Mouse (Mus musculus) T-helper 1 cell (primary cell): Measurements from ENCODE around the gene Trafd1.
"Not testable (repeated sequence)": the region's sequence is repeated elsewhere in the genome, so short reads cannot be mapped to it uniquely, and the experiment has no call there.

ENCODE experiments used
- in situ Hi-C: fragments of 300-600 bp; cut with MboI, MseI; formaldehyde crosslinking; loops from one replicate; pipeline ENCODE4 v1.15.1; 2025; ENCODE audit warnings: high pct_unique_total_duplicates

The Trafd1 gene

DNA sequence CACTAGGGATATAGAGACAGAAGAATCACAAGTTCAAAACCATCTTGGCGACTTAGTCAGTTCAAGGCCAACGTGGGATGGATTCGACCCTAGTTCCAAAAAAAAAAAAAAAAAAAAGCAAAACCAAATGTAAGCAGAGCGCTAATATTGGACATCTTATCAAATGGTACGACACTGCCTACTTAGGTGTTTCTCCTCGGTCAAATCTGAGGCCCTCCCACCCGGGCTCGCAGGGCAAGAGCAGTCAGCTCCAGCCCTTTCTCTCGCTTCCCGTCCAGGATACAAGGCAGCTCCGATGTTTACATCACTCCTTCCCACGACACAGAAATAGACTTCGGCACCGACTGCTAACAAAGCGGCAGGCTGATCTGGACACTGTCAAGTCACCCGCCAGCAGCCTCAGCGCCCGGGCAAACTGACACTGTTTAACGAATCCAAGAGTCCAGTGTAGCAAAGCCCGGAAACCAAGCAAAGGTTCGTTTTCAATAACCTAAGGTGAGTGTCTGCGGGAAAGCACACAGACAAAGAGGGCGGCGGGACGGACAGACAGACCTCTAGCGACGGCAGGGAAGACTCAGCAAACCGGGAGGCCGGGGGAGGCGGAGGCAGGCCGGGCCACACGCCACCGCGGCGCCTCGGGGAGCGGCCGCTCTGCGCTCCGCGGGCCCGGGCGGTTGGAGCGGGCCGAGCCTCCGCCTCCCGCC is 523 bp downstream of the Trafd1 start:
- in situ Hi-C loops = no loop called here

DNA sequence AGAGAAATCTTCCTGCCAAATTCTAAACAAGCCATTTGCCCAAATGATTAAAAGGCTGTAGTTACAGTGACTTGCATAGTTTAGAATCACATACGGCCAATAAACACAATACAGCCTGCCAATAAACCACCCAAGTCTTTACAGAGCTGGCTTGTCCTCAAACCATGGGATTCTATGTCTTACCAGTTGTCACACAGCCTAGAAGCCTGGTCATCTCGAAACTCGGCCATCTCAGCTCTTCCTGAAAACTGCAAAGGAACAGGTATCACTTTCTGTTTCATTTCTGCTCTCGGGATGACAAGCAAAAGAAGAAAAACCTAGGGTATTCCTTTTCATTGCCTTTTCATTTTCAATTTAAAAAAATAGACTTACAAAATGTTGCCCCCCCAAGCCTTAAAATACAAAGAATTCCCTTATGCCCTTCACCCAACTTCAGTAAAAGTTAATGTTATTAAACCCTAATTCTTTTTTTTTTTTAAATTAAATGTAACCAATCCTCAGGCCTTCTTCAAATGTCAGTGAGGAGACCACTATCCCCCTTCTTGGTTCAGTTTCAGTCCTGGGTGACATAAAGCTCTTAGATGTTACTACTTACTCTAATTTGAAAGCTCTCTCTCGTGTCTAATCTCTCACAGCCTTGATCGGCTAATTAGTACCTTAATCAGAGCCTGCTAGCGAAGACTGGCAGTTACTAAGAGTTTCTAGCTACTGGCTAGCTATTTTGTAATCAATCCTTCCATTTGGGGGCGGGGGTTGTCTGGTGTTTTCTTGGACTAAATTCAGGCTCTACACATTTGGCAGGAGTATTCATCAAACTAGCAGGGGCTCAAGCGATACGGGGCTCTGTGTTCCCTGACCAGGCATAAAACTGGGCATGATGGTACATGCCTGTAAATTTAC is 1.3 kb downstream of the Trafd1 start:
- in situ Hi-C loops = no loop called here

DNA sequence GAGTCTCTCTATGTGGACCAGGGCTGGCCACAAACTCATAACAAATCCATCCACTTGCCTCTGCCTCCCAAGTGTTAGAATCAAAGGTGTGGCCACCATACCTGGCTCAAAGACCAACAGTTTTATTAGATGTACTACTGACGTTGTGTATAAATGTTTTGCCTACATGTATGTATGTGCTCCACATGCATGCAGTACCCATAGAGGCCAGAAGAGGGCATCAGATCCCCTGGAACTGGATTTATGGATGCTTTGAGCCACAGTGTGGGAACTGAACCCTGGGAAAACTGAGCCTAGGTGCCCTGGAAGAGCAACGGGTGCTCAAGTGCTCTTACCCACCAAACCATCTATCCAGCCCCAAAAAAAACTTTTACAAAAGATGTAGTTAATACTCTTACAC is 4.7 kb downstream of the Trafd1 start:
- in situ Hi-C loops = no loop called here

DNA sequence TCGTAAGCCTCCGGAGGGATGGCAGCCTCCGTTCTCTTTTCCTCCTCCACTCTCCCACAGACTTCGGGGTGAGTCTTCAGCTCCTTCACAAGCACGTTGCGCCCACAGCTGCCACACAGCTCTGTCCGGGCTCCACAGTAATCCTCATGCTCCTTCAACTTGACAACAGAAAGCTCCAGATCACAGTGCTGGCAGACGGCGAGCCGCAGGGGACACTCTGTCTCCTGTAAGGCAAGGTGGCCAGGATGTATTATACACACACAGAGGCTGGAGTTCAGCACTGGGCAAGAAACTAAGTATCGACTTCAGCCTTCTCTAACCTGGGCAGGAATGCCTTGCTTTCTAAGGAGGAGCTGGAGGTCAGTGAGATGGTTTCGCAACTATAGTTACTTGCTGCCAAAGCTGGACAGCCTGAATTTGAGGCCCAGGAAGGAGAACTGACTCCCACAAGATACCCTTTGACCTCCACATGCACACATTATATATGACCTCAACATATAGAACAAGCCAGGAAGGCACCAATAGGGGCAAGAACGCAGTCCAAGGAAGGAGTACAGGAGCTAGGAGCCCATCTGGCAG is 6.7 kb downstream of the Trafd1 start:
- in situ Hi-C loops = no loop called here

DNA sequence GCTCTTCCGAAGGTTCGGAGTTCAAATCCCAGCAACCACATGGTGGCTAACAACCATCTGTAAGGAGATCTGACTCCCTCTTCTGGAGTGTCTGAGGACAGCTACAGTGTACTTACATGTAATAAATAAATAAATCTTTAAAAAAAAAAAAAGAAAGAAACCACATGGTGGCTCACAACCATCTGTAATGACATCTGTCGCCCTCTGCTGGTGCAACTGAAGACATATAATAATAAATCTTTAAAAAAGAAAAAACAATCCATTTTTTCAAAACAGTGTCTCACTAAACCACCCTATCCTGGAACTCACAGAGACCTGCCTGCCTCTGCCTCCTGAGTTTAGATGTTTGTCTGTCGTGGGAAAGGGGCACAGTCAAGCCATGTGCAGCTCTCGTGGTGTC is 8.5 kb downstream of the Trafd1 start:
- in situ Hi-C loops = not testable (repeated sequence)

DNA sequence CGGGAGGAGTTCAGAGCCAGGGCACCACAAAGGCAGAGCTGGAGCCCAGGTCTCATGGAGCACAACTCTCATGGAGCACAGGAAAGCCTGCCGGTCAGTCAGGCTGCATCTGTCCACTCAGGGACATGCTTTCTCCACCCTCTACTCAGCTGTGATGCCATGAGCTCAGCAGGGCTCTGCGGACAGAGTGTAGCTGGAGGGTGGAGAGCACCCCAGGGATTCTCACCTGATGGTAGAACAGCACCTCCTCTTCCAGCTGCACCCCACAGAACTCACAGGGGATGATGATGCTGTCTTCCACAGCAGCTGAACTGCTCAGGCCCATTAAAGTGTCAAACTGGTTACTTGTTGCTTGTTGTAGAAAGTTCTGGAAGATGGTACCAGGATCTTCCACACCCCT is 10.6 kb downstream of the Trafd1 start:
- in situ Hi-C loops = no loop called here

DNA sequence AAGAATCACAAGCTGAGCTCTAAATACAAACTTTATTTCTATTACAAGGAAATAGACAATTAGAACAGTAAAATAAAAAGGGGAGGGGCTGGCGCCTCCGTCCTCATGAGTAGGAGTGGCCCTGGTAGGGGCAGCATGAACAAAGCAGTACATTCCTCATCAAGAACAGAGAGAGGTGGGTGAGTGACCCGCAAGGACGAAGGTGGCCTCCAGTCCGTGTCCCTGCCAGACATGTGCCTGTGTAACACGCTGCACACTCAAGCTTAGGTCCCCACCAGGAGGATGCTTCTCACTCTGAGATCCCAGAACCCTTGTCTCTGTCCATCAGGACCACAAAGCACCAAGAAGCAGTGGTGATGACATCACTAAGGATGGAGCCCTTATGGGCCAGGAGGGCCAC is 13.7 kb downstream of the Trafd1 start:
- in situ Hi-C loops = no loop called here

DNA sequence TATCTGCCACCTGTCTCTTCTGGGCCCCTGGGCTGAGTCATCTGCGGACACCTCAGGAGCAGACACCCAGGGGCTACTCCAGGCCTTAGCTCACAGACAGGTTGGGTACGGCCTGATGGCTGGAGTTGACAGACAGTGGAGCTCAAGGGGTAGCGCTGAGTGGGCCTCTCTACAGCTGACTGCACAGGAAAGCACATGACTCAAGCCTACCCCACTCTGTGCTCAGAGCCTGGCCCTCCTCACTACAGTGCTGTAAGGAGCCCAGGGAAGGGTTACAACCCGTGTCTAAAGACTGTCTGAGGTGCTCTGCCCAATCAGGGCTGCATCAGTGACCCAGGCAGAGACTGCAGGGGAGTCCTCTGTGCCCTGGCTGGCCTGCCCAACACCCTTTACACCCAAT is 18.2 kb downstream of the Trafd1 start:
- in situ Hi-C loops = no loop called here

DNA sequence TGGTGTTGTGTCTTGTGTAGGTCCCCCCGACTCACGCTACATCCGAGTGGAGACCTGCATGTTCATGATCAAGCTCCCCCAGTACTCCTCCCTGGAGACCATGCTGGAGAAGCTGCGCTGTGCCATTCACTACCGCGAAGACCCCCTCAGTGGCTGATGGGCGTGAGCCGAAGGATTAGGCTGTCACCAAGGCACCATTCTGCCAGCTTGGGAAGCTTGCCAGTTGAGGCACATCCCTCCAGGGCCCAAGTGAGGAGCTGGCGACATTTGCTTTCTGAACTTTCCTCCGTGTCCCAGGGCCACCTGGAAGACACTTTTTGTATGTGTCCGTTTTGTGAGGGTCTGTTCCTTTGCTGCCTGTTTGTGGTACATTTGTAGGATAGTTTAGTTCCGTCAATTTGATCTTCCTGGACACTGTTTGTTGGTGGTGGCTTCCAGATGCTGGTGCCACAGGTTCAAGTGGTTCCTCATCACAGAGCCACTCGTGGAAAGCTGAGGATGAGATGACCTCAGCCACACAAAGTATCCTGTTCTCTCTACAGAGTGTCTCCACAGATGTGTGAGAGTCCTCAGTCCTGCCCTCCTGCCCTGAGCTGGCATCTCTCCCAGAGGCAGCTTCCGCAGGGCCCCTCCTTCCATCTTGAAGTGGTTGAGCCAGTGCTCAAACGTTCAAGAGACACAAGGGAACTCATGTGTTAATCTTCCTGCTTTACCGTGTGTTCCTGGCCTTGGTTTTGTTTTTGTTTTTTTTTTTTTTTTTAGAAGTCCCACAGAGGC is 18.8 kb downstream of the Trafd1 start:
- in situ Hi-C loops = no loop called here

DNA sequence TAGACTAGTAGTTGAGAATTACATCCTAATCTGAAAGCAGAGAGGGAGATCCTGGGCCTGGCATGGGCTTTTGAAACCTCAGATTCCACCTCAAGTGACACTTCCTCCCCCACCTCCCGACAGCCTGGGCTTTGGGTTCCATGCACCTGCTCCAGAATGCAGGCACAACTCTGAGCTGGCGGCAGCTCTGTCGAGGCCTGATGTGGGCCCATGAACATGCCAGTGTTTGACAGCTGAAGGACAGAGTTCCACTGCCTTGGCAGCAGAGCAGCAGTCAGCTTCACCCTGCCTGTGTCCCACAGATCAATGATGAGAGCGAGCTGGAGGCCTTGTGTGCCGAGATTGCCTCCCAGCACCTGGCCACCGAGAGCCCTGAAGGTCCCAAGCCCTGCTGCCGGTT is 22.0 kb downstream of the Trafd1 start:
- in situ Hi-C loops = no loop called here

DNA sequence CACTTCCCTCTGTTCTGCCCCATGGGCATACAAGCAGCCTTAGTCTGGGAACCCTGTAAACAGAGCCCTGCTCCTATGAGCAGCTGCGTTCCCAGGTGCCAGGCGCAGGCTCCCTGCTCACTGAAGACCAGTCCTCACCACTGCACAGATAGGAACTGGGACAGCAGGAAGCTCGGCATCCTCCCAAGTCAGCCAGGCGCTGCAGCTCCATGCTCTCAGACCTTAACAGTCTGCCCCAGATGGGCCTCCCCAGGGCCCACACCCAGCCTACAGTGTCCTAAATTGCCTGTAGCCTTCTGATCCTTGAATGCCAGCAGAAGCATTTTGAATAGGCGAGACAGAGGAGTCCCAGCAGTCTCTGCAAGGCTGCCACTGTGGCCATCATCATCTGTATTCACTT is 23.7 kb downstream of the Trafd1 start:
- in situ Hi-C loops = no loop called here

DNA sequence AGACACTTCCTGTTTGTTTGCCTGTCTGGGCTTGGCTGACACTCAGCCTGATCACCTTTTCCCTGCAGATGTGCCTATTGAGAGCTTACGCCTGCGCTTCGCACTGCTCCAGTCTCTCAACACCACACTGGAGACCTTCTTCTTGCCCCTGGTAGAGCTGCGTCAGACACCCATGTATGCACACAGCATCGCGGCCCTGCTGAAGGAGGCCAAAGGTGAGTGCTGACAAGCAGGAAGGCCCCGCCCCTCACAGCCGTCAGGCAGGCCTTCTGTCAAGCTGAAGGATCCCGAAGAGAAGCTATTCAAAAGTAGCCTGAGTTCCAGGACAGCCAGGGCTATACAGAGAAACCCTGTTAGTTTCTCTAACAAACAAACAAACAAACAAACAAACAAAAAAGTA is 26.2 kb downstream of the Trafd1 start:
- in situ Hi-C loops = loop anchor here (5.0 kb wide), 1 partner anchor 42 kb away; no protein-coding TSS in a partner anchor

DNA sequence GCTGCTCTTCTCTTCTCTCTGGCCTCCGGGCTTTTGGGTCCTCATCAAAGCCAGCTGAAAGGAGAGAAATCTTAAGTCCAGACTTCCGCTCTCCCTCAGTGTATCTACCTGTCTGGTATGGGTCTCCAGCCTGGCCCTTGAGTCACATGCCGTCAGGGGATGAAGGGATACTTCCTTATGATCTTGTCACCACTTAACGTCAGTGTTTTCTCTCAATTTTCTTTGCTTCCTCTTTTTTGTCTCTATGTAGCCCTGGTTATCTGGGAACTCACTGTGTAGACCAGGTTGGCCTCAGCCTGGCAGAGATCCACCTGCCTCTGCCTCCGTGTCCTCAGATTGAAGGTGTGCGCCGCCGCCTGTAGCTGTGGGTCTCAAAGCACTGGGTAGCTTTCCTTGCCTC is 41.4 kb downstream of the Trafd1 start:
- in situ Hi-C loops = no loop called here

DNA sequence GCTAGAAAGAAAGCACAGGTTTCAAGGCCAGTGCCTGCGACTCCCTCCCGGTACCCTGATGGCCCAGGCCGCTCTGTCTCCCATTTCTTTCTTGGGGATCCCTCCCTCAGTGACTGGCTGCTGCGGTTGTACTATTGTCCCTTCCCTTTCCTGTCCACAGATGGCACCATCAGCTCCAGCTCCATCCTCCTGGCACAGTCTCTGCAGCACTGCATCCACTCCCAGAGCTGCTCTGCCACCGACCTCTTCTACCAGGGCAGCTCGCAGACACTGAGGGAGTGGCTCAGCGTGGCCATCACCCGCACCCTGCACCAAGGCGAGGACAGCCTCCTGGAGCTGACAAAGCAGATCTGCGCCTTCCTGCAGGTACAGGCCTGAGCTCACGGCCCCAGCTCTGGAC is 42.9 kb downstream of the Trafd1 start:
- in situ Hi-C loops = no loop called here

DNA sequence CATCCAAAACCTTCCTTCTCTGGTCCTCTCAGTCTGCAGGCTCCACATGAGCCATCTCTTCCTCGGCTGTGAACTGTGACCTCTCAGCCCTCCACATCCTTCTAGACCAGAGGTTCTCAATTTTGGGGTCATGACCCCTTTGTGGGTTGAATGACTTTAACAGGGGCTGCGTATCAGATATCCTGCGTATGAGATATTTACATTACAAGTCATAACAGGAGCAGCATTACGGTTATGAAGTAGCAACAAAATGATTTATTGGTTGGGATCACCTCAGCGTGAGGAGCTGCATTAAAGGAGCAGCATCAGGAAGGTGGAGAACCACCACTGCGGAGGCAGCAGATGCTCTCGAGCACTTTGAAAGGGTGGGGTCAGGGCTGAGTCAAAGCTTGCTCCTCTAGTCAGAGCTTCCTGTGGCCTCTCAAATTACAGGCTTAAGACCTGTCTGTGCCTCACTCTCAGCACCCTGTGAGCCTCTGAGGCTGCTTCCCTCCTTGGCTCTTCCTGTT is 44.4 kb downstream of the Trafd1 start:
- in situ Hi-C loops = no loop called here

DNA sequence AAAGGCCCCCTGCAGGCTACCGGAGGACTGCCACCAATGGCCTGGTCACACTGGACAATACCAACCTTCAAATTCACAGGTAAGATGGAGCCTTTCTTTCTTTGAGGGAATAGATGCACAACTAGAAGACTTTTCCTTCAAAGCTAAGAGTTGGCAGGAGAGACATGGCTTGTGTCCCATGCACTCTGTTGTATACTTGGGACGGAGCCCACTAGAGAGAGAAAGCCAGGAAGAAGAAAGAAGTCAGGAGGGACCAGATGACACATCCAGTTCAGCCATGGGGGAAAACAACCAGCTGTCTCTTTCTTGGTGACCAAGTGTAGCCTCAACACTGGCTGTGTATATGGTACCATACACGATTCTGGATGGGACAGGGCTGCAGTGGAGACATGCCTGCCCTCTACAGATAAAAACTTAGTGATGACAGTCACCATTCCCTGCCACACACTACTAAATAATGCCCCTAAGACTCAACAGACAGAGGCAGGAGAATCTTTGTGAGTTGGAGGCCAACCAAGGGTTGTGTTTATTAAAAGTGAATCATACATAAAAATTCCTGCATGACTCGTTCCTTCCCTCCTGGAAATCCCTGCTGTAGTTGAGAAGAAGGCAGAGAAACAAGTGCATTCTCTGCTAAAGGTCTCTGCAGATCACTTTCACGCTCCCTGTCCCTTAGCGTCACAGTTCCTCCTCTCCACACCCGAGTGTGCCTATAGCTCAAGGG is 45.8 kb downstream of the Trafd1 start:
- in situ Hi-C loops = no loop called here

DNA sequence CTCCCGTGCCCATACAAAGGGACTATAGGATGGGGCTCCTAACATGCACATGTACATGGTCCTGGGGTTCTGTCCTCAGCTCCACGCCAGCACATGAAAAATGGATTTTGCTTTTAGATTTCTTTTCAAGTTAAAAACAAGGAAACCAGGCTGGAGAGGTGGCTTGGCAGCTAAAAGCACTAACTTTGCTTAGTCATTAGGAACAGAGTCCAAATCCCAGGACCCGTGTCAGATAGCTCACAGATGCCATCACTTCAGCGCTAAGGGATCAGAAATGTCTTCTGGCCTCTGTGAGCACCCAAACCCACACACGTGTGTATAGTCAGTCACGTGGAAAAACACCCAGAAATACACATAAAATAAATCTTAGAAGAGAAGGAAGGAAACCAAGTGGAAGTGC is 48.7 kb downstream of the Trafd1 start:
- in situ Hi-C loops = no loop called here

DNA sequence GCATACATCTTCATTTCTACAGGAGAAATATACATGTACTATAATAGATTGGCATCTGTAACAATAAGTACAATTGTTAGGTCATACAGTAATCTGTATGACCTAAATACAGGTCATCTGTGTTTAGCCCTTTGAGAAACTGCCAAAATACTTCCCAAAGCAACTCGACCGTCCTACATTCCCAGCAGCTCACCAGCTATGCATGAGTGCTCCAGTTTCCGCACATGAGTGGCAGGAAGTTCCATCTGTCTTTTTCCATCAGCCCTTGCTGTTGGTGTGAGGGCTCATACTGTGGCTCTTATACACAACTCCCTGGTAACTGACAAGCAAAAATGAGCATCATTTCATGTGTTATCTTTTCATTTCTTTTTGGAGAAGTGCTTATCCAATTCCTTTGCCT is 49.4 kb downstream of the Trafd1 start:
- in situ Hi-C loops = no loop called here

DNA sequence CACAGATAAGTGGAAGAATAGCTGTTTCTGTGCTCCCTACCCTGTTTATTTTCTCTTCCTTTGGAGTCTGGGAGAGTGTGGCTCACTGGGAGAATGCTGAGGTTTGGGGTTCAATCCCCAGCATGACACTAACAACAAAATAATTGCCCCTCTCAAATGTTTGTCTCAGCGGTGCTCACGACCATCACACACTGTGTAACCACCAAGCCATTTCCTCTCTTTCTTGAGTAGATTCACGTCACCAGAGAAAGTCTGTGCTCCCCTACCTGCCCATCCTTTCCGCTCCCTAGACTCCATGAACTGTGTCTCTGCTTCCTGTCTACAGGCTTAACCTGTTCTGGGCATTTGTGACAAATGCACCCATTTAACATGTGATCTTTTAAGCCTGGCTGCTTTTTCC is 50.0 kb downstream of the Trafd1 start:
- in situ Hi-C loops = no loop called here

DNA sequence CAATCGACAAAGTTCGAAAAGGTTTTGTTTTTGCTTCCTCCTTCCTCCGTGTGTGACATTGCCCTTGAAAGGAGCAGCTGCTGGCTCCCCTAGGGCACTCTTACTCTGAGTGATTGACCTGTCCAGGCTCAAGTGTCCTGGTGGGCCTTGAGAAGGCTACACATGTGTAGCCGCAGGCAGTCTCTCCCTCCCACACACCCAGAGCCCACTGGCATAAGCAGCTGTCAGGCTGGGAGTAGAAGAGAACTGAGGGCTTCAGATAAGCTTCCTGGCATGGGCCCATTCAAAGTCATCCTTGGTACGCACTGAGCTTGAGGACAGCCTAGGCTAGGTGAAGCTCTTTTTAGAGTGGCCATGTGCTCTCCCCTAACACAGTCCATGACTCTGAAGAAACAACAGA is 51.0 kb downstream of the Trafd1 start:
- in situ Hi-C loops = no loop called here

DNA sequence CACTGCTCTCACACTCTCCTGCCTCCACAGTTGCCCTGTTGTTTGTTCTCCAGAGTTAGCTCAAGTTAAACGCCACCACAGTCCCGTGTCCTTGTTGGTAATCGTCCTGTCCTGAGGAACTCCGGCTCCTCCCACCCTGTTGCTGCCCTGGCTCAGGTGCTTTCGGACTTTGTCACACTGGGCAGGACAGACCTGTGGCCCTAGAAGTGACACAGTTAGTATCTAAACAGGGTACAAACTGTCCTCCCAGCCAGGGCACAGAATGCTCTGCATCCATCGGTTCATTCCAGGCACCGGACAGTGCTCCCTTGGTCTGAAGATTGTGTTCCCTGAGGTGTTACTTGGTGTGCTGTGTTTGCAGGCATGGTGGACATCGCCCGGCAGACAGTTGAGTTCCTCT is 51.5 kb downstream of the Trafd1 start:
- in situ Hi-C loops = no loop called here
